Comparison of ENCODE assay signal across 9 mouse cellular contexts in the genomic region with DNA sequence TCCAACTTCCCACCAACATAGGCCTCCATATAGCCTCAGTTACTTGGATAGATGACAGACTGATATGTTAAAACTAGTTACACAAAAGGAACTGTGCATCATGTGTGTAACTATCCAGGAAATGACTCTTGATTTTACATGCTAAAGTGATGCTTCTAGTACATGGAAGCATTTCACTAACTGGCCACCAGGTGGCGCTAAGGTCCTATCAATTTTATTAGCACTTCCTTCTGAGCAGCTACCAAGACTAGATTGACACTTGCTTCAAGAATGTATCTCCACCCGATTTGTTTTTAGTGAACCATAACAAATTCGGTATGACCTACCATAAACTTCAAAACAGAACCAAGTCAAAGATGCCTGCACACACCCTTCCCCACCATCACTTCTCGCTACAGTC. TPM values are rescaled to one million over a fixed set of nuclear protein-coding genes. Genes with fewer than 3 reads are reported as not detected.
DNase-seq lines count a peak whose midpoint lies in the region; ATAC-seq and TF ChIP-seq lines count a peak whose summit lies in the region.
"Had no signal": no experiment of that assay in that cellular context is flagged by ENCODE, and none has a peak within 500 bp of the region (broad histone marks: within the 10 kb centered on the region; RNA-seq: fewer than 3 reads in every experiment).

No protein-coding gene starts in this region.

- no peak overlapping the region for H3K4me3 ChIP-seq in G1E (ENCODE audit: low read depth, low read length)
- H3K4me3 ChIP-seq in embryonic facial prominence, embryonic 14.5 days (ENCODE audit: low read depth, low read length): no peak overlapping the region
- no peak overlapping the region for H3K4me3 ChIP-seq in heart, postnatal 0 days (ENCODE audit: low read depth, low read length)
- no peak overlapping the region for H3K4me3 ChIP-seq in layer of hippocampus, adult 2 months
- H3K4me3 ChIP-seq: limb, embryonic 12.5 days had no signal

- 14% methylated on average over 4 of the region's 4 CpGs for WGBS in embryonic facial prominence, embryonic 14.5 days
- 20% methylated on average over 4 of the region's 4 CpGs for WGBS in heart, postnatal 0 days

- H3K27ac ChIP-seq in embryonic facial prominence, embryonic 14.5 days (replicated peaks; ENCODE audit: low read depth, low read length): no peak overlapping the region
- H3K27ac ChIP-seq in heart, postnatal 0 days (ENCODE audit: low read depth): no peak overlapping the region
- no peak overlapping the region for H3K27ac ChIP-seq in layer of hippocampus, adult 2 months
- H3K27ac ChIP-seq: limb, embryonic 12.5 days had no signal

- DNase-seq in G1E (ENCODE audit: low spot score): peak; percentile 38
- peak; percentile 80 for DNase-seq in adrenal gland, postnatal 36 days
- peak; percentile 87 for DNase-seq in embryonic facial prominence, embryonic 14.5 days (ENCODE audit: low spot score)
- peak; percentile 83 for DNase-seq in heart, postnatal 0 days (ENCODE audit: low spot score)
- peak; percentile 60 to 84 for DNase-seq in layer of hippocampus, adult 2 months (ENCODE audit: low spot score in 2 of 2)
- DNase-seq in lung, postnatal 36 days: peak; percentile 89
- peak; percentile 83 to 88 for DNase-seq in right cerebral cortex, postnatal 10 days (ENCODE audit: low spot score in 2 of 2)
- DNase-seq in yolk sac, embryonic 10.5 days (ENCODE audit: low spot score): peak; percentile 63

- no peak overlapping the region for H3K9ac ChIP-seq in embryonic facial prominence, embryonic 14.5 days (ENCODE audit: low read depth, low read length)
- no peak overlapping the region for H3K9ac ChIP-seq in heart, postnatal 0 days (replicated peaks; ENCODE audit: low read depth, low read length)
- H3K9ac ChIP-seq: limb, embryonic 12.5 days had no signal

- H3K4me2 ChIP-seq in embryonic facial prominence, embryonic 14.5 days (ENCODE audit: low read depth, low read length): no peak overlapping the region
- no peak overlapping the region for H3K4me2 ChIP-seq in heart, postnatal 0 days (ENCODE audit: low read depth, low read length)
- H3K4me2 ChIP-seq: limb, embryonic 12.5 days had no signal

- peaks cover 16% of the 10 kb centered on the region for H3K4me1 ChIP-seq in G1E (ENCODE audit: insufficient read depth, low read depth, low read length)
- H3K4me1 ChIP-seq in embryonic facial prominence, embryonic 14.5 days (ENCODE audit: control insufficient read depth, insufficient read depth, low read length): 0 out of 2 replicates have a peak, but pooled peaks cover 4% of the 10 kb centered on the region
- no peaks in the 10 kb centered on the region for H3K4me1 ChIP-seq in heart, postnatal 0 days (ENCODE audit: control insufficient read depth, insufficient read depth)

- ATAC-seq in G1E (ENCODE audit: extremely low read depth, insufficient number of reproducible peaks, low FRiP score, poor library complexity, severe bottlenecking): peak; percentile 34; the same call in 1 of the 2 replicates
- ATAC-seq in embryonic facial prominence, embryonic 14.5 days (ENCODE audit: low read depth): 0 out of 2 replicates have a peak, but pooled peaks have one; percentile 26
- ATAC-seq in heart, postnatal 0 days (ENCODE audit: insufficient read depth, low read depth): no peak; the same call in 1 of the 2 replicates

- H3K36me3 ChIP-seq in G1E (replicated peaks): no peaks in the 10 kb centered on the region
- no peaks in the 10 kb centered on the region for H3K36me3 ChIP-seq in embryonic facial prominence, embryonic 14.5 days (ENCODE audit: control insufficient read depth, insufficient read depth, low read length)
- H3K36me3 ChIP-seq in heart, postnatal 0 days (replicated peaks; ENCODE audit: control insufficient read depth, insufficient read depth, low read length): no peaks in the 10 kb centered on the region
- H3K36me3 ChIP-seq: limb, embryonic 12.5 days had no signal

- no peaks in the 10 kb centered on the region for H3K9me3 ChIP-seq in G1E (replicated peaks)
- no peaks in the 10 kb centered on the region for H3K9me3 ChIP-seq in embryonic facial prominence, embryonic 14.5 days (ENCODE audit: control insufficient read depth, low read length)
- no peaks in the 10 kb centered on the region for H3K9me3 ChIP-seq in heart, postnatal 0 days (replicated peaks; ENCODE audit: control insufficient read depth, low read length)
- H3K9me3 ChIP-seq: limb, embryonic 12.5 days had no signal

- peaks cover 5% of the 10 kb centered on the region for H3K27me3 ChIP-seq in G1E (ENCODE audit: insufficient read depth, low read length)
- H3K27me3 ChIP-seq in embryonic facial prominence, embryonic 14.5 days (replicated peaks; ENCODE audit: control insufficient read depth, insufficient read depth, low read length): no peaks in the 10 kb centered on the region
- H3K27me3 ChIP-seq in heart, postnatal 0 days (ENCODE audit: control insufficient read depth, insufficient read depth, low read length): no peaks in the 10 kb centered on the region
- H3K27me3 ChIP-seq: limb, embryonic 12.5 days had no signal

- no peak for TF ChIP-seq EP300 in heart, postnatal 0 days (IDR thresholded peaks at IDR 0.05; ENCODE audit: low read depth)

- TF ChIP-seq CTCF in G1E (IDR thresholded peaks at IDR 0.05; ENCODE audit: low read depth, low read length): peak; percentile 51
- TF ChIP-seq CTCF in heart, postnatal 0 days (IDR thresholded peaks at IDR 0.05; ENCODE audit: low read depth): peak; percentile 92
- TF ChIP-seq CTCF in layer of hippocampus, adult 2 months (conservative IDR thresholded peaks at IDR 0.05): peak; percentile 96

RNA-seq across cellular contexts. Expression of a gene that starts 10.0 kb away (rescaled TPM):
- 273 and 316 TPM in 2 replicates for total RNA-seq in G1E (2014; fragmentation: Nextera tagmentation)
- 23.8 and 26.8 TPM in 2 replicates for total RNA-seq in G1E (2017)
- 231 and 269 TPM in 2 replicates for polyA plus RNA-seq in G1E (2012)
- total RNA-seq in adrenal gland, postnatal 36 days (2021): 100 to 1,000 TPM in 1 of 2 experiments, 10 to 100 TPM in 1; 49.3 to 106 TPM
- polyA plus RNA-seq in embryonic facial prominence, embryonic 14.5 days (2014; fragmentation: Nextera tagmentation; extraction: Ambion mirVana): 37.5 and 40.6 TPM in 2 replicates
- 57.6 and 63.6 TPM in 2 replicates for total RNA-seq in heart, postnatal 0 days (2014; rRNA removed; ENCODE audit: low replicate concordance)
- polyA plus RNA-seq in heart, postnatal 0 days (2015; fragmentation: Nextera tagmentation; extraction: Ambion mirVana): 15.8 and 23.1 TPM in 2 replicates
- total RNA-seq in layer of hippocampus, adult 2 months (2021): 10 to 100 TPM; 35.8 to 36.2 TPM

Comparison
In these comparisons a context has a peak if more than half of its experiments do, and no peak if none do; other contexts are left out.
1. DNase-seq: peak in every context shown above with its lines; median percentile 89 in lung, postnatal 36 days; 87 in embryonic facial prominence, embryonic 14.5 days; 86 in right cerebral cortex, postnatal 10 days; 83 in heart, postnatal 0 days; 80 in adrenal gland, postnatal 36 days; 72 in layer of hippocampus, adult 2 months; 63 in yolk sac, embryonic 10.5 days; 38 in G1E.